Mouse (Mus musculus): Measurements from ENCODE around the gene Xxylt1.

Gene Xxylt1

DNA sequence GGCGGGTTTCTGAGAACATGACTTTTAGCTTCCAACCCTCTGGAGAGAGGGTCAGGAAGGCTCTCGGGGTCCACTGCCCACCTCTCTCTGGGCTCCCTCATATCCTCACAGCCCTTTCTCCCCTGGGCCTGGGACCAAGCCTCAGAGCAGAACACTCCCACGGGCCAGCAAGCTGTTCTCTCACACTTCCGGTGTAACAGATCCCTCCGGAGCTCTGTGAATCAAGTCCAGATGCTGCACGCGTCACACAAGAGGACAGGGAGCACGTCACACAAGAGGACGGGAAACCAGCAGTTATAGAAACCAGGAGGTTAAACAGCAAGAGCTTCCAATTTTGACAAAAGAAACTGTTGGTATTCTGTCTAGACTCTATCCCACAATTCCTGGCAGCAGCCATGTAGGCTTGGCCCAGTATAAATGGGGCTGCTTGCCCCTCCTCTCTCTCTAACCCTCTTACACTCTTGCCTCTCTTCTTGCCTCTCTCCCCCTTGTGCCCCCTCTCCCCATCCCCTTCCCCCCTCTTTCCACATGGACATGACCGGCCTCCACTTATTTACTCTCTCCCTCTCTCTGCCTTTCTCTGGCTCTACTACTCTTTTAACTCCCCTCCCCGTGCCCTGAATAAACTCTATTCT is 19.9 kb downstream of the Xxylt1 start:
- DNase-seq (ENCODE audit: low spot score), result no peak

DNA sequence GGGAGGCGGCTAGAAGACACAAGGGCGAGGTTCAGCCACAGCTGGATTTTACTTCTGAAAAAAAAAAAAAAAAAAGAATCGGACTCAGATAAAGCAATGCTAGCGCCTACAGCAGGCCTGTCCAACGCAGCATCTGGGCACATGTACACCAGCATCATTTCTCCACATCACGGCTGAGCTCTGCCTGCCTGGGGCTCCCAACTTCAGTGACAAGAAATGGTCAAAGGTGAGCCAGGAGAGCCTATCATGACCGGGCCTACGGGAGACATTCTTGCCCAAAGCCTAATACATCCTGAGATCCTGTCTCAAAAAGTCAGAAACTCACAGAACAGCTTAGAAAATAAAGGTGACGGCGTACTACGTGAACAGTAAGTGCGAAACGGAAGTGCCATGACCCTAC is 20.5 kb downstream of the Xxylt1 start:
- DNase-seq (ENCODE audit: low spot score), result no peak

DNA sequence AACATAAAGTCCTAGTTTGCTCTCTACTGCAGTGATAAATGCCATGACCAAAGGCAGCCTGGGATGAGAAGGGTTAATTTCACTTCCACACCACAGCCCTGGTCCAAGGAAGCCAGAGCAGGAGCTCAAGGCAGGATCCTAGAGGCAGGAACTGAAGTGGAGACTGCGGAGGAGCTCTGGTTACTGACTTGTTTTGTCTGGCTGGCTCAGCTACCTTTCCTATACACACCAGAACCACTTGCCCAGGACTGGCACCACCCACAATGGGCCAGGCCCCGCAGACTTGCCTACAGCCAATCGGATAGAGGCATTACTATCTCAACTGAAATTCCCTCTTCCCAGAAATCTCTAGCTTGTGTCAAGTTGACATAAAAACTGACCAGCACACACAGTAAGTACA is 21.0 kb downstream of the Xxylt1 start:
- no peak for DNase-seq (ENCODE audit: low spot score)

GRCm38 (mm10) chr16:31059730-31060129 is 21.5 kb downstream of the Xxylt1 start:
- no peak for DNase-seq (ENCODE audit: low spot score)

- DNase-seq (ENCODE audit: low spot score), result no peak
Measured at GRCm38 (mm10) chr16:31052812-31053211, 28.4 kb downstream of the Xxylt1 start.

DNA sequence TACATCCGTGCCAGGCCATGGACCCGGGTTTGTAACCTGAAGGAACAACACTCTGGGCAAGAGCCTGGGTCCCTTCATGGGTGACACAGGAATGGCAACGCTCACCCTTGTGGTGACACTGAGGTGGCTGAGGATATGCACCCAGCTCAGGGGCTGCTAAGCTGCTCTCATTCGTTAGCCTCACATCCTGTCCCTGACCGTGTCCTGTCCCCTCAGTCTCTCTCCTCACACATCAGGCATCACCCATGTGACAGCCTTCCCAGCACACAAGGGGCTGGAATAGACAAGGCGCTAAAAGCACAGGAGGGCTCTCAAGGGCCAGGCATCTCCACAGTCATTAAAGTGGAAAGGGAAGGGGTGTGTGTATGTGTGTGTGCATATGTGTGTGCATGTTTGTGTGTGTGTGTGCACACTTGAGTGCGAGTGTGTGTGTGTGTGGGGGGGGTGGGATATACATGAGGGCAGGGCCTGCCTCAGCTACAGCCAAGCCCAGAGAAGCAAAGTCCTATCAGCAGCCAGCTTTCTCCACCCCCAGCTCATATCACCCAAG is 29.0 kb downstream of the Xxylt1 start:
- DNase-seq (ENCODE audit: low spot score), result no peak

DNA sequence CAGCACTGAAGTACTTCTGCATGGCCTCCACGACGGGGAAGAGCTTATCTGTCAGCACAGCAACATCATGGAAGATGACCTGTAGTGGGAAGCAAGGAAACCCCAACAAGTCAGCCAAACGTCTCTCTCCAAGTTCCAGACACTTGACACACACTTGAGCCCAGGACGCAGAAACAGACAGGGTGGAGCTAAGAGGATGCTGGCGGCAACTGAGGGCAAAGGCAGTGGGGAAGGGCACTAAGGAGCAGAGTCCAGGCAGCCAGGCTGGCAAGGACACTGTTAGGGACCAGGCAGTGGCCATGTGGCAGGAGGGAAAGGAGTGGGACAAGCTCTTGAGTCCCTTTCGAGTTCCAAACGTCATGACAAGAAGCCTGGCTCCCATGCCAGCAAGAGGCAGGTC is 30.5 kb downstream of the Xxylt1 start:
- DNase-seq (ENCODE audit: low spot score), result no peak

DNA sequence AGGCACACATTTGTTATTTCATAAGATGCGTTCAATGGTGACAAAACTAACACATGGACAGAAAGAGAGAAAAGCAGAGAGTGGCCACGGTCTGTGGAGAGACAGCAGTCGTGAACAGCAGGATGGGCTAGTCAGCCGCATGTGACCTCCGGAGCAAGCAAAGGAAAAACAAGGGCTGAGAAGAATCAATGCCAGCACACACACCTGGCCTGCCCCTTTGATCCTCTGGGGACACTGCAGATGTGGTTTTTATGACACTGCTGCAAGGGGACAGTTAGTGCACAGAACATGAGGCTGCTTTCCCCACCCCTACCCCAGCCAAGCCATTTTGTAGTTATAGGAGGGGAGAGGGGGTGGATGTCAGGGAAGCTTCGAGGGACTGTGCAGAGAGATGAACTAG is 33.0 kb downstream of the Xxylt1 start:
- DNase-seq (ENCODE audit: low spot score), result no peak

DNA sequence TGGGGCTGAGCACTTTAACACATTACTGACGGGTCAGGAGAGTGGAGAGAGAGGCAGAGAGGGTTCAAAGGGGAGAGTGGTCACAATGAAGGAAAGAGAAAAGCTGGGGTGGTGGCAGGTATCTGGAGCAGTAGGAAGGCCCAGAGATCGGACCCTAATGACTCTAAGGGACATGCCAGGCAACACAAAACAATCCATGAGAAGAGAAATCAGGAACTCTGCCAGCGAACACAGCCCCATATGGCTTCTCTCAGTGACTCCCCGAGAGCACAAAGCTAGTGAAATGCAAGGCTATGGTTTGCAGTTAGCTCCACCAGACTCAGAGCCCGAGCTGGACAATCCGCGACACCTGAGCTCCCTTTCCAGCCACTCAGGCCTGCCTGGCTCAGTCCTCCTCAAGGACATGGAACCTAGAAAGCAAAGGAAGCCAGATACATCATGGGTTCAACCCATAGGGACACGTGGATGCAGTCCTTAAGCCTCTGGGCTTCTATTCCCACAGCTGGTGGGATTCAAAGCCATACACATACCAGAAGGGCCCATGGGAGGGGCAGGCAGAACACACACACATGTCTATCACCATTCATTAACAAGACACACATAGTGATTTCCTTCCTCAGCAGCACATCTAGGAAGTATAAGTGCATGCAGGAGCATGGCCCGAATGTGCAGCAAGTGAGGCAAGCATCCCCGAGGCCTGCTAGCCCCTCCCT is 33.9 kb downstream of the Xxylt1 start:
- no peak for DNase-seq (ENCODE audit: low spot score)

DNA sequence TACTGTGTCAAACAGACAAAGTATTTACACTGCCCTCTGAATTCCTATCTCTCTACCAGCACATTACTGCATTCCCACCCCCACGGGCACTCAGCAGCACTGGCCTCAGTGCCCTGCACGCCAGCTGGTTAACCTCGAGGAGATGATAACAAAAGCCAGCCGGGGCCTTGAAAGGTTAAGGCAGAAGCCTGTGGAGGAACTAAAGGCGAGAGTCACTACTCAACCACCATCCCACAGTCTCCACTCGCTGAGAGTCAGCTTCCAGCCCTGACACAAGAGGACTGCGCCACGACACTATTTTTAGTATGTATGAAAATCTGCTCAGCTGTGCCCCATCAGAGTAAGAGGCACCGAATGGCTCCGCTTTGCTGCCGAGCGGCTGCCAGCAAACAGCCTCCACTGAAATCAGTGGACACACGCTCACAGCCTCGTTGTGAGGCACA is 35.0 kb downstream of the Xxylt1 start:
- no peak for DNase-seq (ENCODE audit: low spot score)

- DNase-seq (ENCODE audit: low spot score), result no peak
Measured at GRCm38 (mm10) chr16:31045211-31045610, 36.0 kb downstream of the Xxylt1 start.

DNA sequence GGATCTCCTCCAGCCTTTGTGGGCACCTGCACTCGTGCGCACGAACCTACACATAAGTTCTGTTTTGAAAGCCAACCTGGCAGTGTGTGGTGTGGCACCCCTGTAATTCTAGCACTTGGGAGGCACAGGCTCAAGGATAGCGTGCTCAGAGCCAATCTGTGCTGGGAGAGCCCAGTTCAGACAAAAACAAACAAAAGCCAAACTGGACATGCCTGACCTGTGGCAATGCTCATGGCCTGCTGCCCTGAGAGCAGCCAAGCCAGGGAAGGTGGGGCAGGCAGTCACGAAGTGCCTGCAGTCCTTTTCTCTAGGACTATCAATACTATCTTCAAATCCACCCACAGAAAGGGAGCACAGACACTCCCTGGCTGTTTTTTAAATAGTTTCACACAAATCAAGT is 38.1 kb downstream of the Xxylt1 start:
- no peak for DNase-seq (ENCODE audit: low spot score)

DNA sequence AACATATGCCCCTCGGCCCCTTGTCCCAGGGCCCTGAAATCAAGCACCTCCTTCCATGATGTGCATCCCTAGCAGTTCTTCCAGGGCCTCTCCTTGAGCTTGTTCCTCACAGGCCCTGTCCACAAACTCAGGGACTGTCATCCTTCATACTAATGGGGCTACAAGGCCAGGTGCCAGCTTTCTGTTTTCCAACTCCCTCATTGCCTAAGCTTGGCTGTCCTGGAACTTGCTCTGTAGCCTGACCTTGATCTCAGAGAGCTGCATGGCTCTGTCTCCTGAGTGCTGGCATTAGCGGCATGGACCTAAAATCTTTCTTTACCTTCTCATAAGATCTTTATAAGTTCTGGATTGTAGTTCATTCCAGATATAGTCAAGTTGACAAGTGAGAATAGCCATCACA is 39.7 kb downstream of the Xxylt1 start:
- DNase-seq (ENCODE audit: low spot score), result no peak

GRCm38 (mm10) chr16:31039803-31040459 is 41.3 kb downstream of the Xxylt1 start:
- no peak for DNase-seq (ENCODE audit: low spot score)

DNA sequence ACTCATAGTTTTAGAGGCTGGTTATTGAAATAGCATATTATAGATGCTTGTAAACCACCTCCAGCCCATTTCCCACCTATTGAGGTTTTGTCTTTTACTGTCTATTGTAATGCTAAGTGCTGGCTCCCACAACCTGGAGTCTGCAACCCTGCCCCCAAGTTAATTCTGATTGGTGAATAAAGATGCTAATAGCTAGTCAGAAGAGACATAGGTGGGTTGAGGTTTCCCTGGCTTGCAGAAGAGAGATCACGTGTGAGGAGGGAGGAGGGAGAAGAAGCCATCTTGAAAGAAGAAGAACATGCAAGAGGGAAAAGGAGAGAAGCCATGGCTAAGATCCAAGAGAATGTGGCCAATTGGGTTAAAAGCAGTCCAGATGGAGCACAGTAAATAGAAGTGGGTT is 43.8 kb downstream of the Xxylt1 start:
- no peak for DNase-seq (ENCODE audit: low spot score)

DNA sequence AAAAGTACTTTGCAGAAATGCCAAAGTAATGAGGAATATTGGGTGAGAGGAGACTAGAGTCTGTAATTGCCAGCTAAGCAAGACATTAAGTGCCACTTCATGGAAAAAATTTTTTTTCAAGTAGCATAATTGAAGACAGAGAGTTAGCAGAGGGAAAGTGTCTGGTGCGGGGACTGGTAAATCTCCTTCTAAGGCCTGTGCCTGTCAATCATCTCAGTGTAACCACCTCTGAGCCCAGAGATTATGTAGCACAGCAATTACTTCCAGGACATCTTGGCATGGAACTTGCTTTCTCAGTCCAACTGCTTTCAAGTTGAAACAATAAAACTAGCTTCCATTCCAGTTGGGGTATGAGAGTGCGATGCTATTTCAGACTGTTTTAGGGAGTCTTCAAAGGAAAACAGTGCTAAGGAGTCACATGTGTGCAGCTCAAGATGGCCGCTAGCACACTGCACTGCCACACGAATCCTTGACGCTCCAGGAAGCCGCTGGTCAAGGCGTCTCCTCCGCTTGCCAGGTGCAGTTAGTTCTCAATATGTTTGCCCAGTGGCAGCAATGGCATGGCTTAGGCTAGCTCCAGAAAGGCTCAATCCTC is 45.5 kb downstream of the Xxylt1 start:
- DNase-seq (ENCODE audit: low spot score), result no peak

DNA sequence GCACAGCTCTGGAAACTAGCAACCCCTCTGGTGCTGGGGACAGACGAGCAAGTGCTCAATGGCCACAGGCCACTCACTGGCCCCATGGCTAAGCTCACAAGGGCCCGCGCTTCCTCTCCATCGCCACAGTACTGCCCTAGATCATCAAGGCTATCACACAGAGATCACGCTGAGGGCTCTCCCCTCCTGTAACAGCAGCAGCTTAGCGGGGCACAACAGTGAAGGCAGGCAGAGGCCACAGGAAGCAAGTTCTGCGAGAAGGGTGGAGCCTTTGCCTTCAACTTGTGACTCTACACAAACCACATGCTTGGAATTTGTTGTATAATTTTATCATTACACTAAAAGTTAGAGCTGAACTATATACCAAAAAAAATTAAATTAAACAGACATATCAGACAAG is 46.0 kb downstream of the Xxylt1 start:
- DNase-seq (ENCODE audit: low spot score), result no peak

DNA sequence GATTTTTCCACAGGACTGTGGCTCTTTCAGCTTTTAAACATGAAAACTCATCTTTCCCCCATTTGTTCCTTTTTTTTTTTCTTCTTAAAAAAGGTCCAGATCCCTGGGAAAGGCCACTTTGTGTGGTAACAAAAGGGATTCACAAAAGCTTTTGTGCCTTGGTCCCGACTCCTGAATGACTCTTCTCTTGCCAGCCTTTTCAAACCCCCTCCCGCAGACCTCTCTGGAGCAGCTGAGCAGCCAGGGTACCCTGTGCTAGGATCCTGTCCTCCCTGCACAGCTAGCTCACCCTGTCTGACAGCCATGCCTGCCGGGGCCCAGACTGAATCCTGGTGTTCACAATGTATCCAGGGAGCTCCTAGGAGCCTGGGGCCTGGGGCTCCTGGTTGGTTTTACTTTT is 47.2 kb downstream of the Xxylt1 start:
- no peak for DNase-seq (ENCODE audit: low spot score)

DNA sequence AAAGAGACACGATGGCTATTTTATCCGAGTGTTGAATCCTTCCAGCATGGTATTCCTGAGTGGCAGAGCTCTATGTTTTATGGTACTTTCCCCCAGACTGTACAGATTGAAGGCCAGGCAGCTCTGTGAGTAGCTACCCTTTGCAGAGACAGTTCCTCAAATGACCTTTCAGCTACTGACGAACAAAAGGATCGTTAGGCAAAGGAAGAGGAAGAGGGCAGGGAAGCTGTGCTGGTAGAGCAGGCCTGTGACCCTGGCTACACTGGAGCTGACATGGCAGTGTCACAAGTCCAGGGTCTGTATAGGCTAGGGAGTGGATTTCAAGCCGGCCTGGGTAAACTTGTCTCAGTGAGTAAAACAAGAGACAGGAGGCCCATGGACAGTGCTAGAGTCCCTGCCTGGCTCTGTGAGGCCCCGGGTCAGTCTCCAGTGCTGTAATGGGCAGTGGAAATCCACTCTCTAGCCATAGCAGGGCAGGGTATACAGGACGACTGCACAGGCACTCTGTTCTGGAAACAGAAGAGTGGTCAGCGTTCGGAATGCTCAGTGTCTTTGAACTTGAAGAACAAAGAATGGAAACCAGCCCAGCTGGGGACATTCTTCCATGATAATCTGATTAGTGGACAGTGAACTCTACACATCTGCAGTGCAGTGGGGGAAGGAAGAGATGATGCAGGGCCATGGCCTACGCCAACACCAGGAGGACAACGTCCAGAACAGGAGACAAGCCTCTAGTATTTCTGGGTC is 51.3 kb downstream of the Xxylt1 start:
- DNase-seq (ENCODE audit: low spot score), result no peak

DNA sequence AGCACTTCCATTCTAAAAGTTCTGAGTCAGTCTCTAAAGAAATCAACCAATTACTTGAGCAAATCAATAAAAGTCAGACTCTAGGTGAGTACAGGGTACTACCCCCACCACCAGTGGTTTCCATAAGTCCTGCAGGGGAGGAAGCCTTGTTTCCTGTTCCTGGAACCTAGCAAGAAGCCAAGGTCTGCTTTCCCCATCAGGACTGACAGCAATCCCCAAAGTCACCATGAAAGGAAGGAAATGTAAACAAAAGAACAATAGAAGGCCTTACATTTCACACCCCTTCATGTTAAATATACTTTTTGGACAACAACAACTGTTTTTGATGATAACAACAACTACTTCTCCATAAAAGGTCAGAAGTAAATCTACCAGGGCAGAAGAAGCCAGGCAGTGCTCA is 53.6 kb downstream of the Xxylt1 start:
- no peak for DNase-seq (ENCODE audit: low spot score)

DNA sequence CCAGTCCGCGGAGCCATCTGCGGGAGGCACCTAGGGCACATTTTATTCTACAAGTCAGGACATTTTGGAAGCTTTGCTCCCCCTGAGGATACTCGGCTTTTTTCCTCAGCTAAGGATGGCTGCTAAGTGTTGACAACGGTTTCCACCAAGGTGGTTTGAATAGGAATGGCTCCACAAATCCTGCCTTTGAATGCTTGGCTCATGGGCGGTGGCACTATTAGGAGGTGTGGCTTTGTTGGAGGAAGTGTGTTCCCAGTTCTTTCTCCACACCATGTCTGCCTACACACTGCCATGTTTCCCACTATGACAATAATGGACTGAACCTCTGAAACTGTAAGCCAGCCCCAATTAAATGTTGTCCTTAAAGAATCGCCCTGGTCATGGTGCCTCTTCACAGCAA is 55.7 kb downstream of the Xxylt1 start:
- DNase-seq (ENCODE audit: low spot score), result no peak

- DNase-seq (ENCODE audit: low spot score), result no peak
Measured at GRCm38 (mm10) chr16:31024997-31025396, 56.2 kb downstream of the Xxylt1 start.

Measured in yolk sac, embryonic 10.5 days (tissue).